Mouse (Mus musculus): Measurements from ENCODE around the gene Rhox7a. TPM values are rescaled to one million over a fixed set of nuclear protein-coding genes. Genes with fewer than 3 reads are reported as not detected.
"Not testable (repeated sequence)": the region's sequence is repeated elsewhere in the genome, so short reads cannot be mapped to it uniquely, and the experiment has no call there.

Gene Rhox7a
- polyA plus RNA-seq (2016; fragmentation: Nextera tagmentation; extraction: Ambion mirVana), result not detected in 2 replicates

GRCm38 (mm10) chrX:37831386-37831785 lies at the start of gene Rhox7a:
TSS of gene Rhox7a (plus strand) at chrX:37831686.
- H3K4me2 ChIP-seq (replicated peaks); H3K4me1 ChIP-seq; H3K27ac ChIP-seq; H3K27me3 ChIP-seq; H3K9ac ChIP-seq; H3K36me3 ChIP-seq; H3K9me3 ChIP-seq (replicated peaks); H3K4me3 ChIP-seq; ATAC-seq (ENCODE audit: low FRiP score): not testable (repeated sequence)
- 77% methylated on average over 8 of the region's 8 CpGs for WGBS

GRCm38 (mm10) chrX:37807286-37808080 lies 24.0 kb upstream of the Rhox7a start:
- no peak for ATAC-seq (ENCODE audit: low FRiP score)
- 80% methylated on average over 15 of the region's 15 CpGs for WGBS
- no peaks in the 10 kb centered on the region for H3K4me1 ChIP-seq
- H3K9ac ChIP-seq, result no peak overlapping the region
- no peaks in the 10 kb centered on the region for H3K9me3 ChIP-seq (replicated peaks)
- no peak overlapping the region for H3K27ac ChIP-seq
- no peaks in the 10 kb centered on the region for H3K27me3 ChIP-seq
- H3K36me3 ChIP-seq, result no peaks in the 10 kb centered on the region
- no peak overlapping the region for H3K4me2 ChIP-seq (replicated peaks)
- H3K4me3 ChIP-seq, result no peak overlapping the region

DNA sequence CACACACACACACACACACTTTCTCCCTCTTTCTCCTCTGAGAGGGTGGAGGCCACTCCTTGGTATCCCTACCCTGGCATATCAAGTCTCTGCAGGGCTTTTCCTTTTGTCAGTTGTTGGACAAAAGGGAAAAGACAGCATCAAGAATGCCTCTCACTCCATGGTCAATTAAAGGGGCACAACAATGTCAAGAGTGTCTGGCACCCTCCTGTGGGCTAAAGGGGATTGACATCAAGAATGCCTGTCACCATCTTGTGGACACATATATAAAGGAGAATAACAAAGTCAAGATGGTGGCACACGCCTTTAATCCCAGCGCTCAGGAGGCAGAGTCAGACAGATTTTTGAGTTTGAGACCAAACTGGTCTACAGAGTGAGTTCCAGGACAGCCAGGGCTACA lies 22.1 kb upstream of the Rhox7a start:
- no peak overlapping the region for H3K27ac ChIP-seq
- H3K27me3 ChIP-seq, result no peaks in the 10 kb centered on the region
- ATAC-seq (ENCODE audit: low FRiP score), result no peak
- 76% methylated on average over 2 of the region's 2 CpGs for WGBS
- H3K4me2 ChIP-seq (replicated peaks), result no peak overlapping the region
- H3K9ac ChIP-seq, result no peak overlapping the region
- no peak overlapping the region for H3K4me3 ChIP-seq
- no peaks in the 10 kb centered on the region for H3K4me1 ChIP-seq
- no peaks in the 10 kb centered on the region for H3K36me3 ChIP-seq
- H3K9me3 ChIP-seq (replicated peaks), result no peaks in the 10 kb centered on the region

DNA sequence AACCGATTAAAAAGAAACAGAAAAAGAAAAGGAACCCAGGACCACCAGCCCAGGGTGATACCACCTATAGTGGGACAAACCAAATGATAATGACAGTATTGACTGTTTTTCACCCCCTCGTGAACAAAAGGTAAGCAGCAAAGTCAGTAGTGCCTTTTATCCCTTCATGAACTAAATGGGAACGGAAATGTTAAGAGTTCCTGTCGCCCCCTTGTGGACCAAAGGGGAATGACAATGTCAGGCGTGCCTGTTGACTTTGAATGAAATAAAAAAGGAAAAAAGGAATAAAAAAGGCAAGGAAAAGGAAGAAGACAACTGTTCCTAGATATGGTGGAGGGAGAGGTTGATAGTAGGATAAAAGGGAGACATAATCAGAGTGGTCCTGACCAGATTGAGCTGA lies 20.3 kb upstream of the Rhox7a start:
- H3K4me1 ChIP-seq, result no peaks in the 10 kb centered on the region
- H3K4me3 ChIP-seq, result no peak overlapping the region
- no peak overlapping the region for H3K4me2 ChIP-seq (replicated peaks)
- 27% methylated on average over 5 of the region's 5 CpGs for WGBS
- no peaks in the 10 kb centered on the region for H3K27me3 ChIP-seq
- no peak overlapping the region for H3K27ac ChIP-seq
- H3K9ac ChIP-seq, result no peak overlapping the region
- ATAC-seq (ENCODE audit: low FRiP score), result no peak
- no peaks in the 10 kb centered on the region for H3K9me3 ChIP-seq (replicated peaks)
- no peaks in the 10 kb centered on the region for H3K36me3 ChIP-seq

GRCm38 (mm10) chrX:37815665-37816064 lies 15.8 kb upstream of the Rhox7a start:
- H3K4me1 ChIP-seq, result no peaks in the 10 kb centered on the region
- H3K36me3 ChIP-seq, result no peaks in the 10 kb centered on the region
- H3K9ac ChIP-seq, result no peak overlapping the region
- 77% methylated on average over 10 of the region's 10 CpGs for WGBS
- H3K27ac ChIP-seq, result no peak overlapping the region
- no peaks in the 10 kb centered on the region; the same call in 1 of the 2 replicates for H3K9me3 ChIP-seq (replicated peaks)
- H3K27me3 ChIP-seq, result no peaks in the 10 kb centered on the region
- no peak overlapping the region for H3K4me2 ChIP-seq (replicated peaks)
- ATAC-seq (ENCODE audit: low FRiP score), result no peak
- no peak overlapping the region for H3K4me3 ChIP-seq

DNA sequence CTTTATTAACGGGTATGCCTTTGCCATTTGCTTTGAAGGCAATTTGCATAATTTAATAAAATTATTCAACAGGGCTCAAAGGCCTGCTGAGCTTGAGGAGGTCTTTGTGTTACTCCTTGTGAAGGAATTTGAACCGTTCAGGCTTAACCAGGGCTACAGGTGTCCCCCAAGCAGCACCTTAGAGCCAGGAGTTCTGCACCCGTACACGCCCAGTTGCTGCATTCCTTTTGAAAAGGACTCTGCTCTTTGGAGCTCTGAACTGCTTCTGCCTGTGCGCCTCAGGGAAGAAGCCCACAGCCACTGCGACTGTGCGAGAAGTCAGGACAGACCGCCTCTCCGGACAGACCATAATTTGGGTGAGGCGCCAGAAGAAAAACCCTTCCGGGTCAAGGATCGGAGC lies 4.9 kb upstream of the Rhox7a start, which contains the start of gene Rhox6:
Rhox6 (plus strand) TSS at position 301 of the 400 bp plus-strand sequence.
- H3K4me3 ChIP-seq; ATAC-seq (ENCODE audit: low FRiP score); H3K4me2 ChIP-seq (replicated peaks); H3K27ac ChIP-seq; H3K4me1 ChIP-seq; H3K36me3 ChIP-seq; H3K9me3 ChIP-seq (replicated peaks); H3K9ac ChIP-seq; H3K27me3 ChIP-seq: not testable (repeated sequence)
- 96% methylated on average over 4 of the region's 12 CpGs for WGBS

GRCm38 (mm10) chrX:37871641-37872040 lies 40.2 kb downstream of the Rhox7a start:
- Histone ChIP-seq H3K4me3 (no peak overlapping the region), H3K9me3 (replicated peaks) (no peaks in the 10 kb centered on the region), H3K27ac (no peak overlapping the region), H3K36me3 (no peaks in the 10 kb centered on the region), H3K4me1 (no peaks in the 10 kb centered on the region), H3K4me2 (replicated peaks) (no peak overlapping the region), H3K9ac (no peak overlapping the region), H3K27me3 (no peaks in the 10 kb centered on the region)
- 90% methylated on average over 2 of the region's 2 CpGs for WGBS
- ATAC-seq (ENCODE audit: low FRiP score), result no peak

- Histone ChIP-seq H3K9ac (no peak within 1 kb of the TSS), H3K4me2 (replicated peaks) (no peak within 1 kb of the TSS), H3K4me3 (no peak within 1 kb of the TSS), H3K9me3 (replicated peaks) (no peaks in the 10 kb centered on the region), H3K36me3 (no peaks in the 10 kb centered on the region), H3K27ac (no peak within 1 kb of the TSS), H3K4me1 (no peaks in the 10 kb centered on the region), H3K27me3 (no peaks in the 10 kb centered on the region)
- WGBS, result 81% methylated on average over 4 of the region's 4 CpGs
- ATAC-seq (ENCODE audit: low FRiP score), result no peak
Measured at GRCm38 (mm10) chrX:37878844-37879243, 47.4 kb downstream of the Rhox7a start, which contains the start of gene Rhox8. TSS of gene Rhox8 (minus strand) at chrX:37878944.

Other genes starting within 250 kb of the Rhox7a start
- not detected in 2 replicates for gene Rhox4f, start 224.0 kb upstream of the Rhox7a start, polyA plus RNA-seq (2016; fragmentation: Nextera tagmentation; extraction: Ambion mirVana)
- gene Rhox3g, start 203.1 kb upstream of the Rhox7a start, polyA plus RNA-seq (2016; fragmentation: Nextera tagmentation; extraction: Ambion mirVana), result not detected in 2 replicates
- 1.1 TPM in 1 of 2 replicates, not detected in the other for gene Rhox2g, start 188.2 kb upstream of the Rhox7a start, polyA plus RNA-seq (2016; fragmentation: Nextera tagmentation; extraction: Ambion mirVana)
- gene Rhox4g, start 180.4 kb upstream of the Rhox7a start, polyA plus RNA-seq (2016; fragmentation: Nextera tagmentation; extraction: Ambion mirVana), result not detected in 2 replicates
- not detected in 2 replicates for gene Rhox3h, start 162.9 kb upstream of the Rhox7a start, polyA plus RNA-seq (2016; fragmentation: Nextera tagmentation; extraction: Ambion mirVana)
- 0.53 TPM in 1 of 2 replicates, not detected in the other for gene Rhox2h, start 158.4 kb upstream of the Rhox7a start, polyA plus RNA-seq (2016; fragmentation: Nextera tagmentation; extraction: Ambion mirVana)
- gene Rhox5, start 26.8 kb upstream of the Rhox7a start, polyA plus RNA-seq (2016; fragmentation: Nextera tagmentation; extraction: Ambion mirVana), result 0.49 TPM in 1 of 2 replicates, not detected in the other
- gene Rhox6, start 4.8 kb upstream of the Rhox7a start, polyA plus RNA-seq (2016; fragmentation: Nextera tagmentation; extraction: Ambion mirVana), result not detected in 2 replicates
- not detected in 2 replicates for gene Rhox8, start 47.3 kb downstream of the Rhox7a start, polyA plus RNA-seq (2016; fragmentation: Nextera tagmentation; extraction: Ambion mirVana)
- not detected in 2 replicates for gene Rhox7b, start 65.5 kb downstream of the Rhox7a start, polyA plus RNA-seq (2016; fragmentation: Nextera tagmentation; extraction: Ambion mirVana)
- not detected in 2 replicates for gene Rhox9, start 70.1 kb downstream of the Rhox7a start, polyA plus RNA-seq (2016; fragmentation: Nextera tagmentation; extraction: Ambion mirVana)
- gene Btg1-ps1, start 187.1 kb downstream of the Rhox7a start, polyA plus RNA-seq (2016; fragmentation: Nextera tagmentation; extraction: Ambion mirVana), result not detected in 2 replicates
- gene Btg1-ps2, start 211.4 kb downstream of the Rhox7a start, polyA plus RNA-seq (2016; fragmentation: Nextera tagmentation; extraction: Ambion mirVana), result not detected in 2 replicates
- not detected in 2 replicates for gene Rhox10, start 234.8 kb downstream of the Rhox7a start, polyA plus RNA-seq (2016; fragmentation: Nextera tagmentation; extraction: Ambion mirVana)

Measured in hindbrain, embryonic 12.5 days (tissue).